9 mouse cellular contexts compared by ENCODE assay signal in genomic region chr11:55162670-55163069, GRCm38 (mm10). TPM values are rescaled to one million over a fixed set of nuclear protein-coding genes. Genes with fewer than 3 reads are reported as not detected.
DNase-seq lines count a peak whose midpoint lies in the region; ATAC-seq and TF ChIP-seq lines count a peak whose summit lies in the region.
"Had no signal": no experiment of that assay in that cellular context is flagged by ENCODE, and none has a peak within 500 bp of the region (broad histone marks: within the 10 kb centered on the region; RNA-seq: fewer than 3 reads in every experiment).

No protein-coding gene starts in this region.

- no peak overlapping the region for H3K4me3 ChIP-seq in CH12.LX (replicated peaks in 1 of 3; ENCODE audit: low read depth in 2 of 3, low read length in 2 of 3, poor library complexity in 1 of 3)
- no peak overlapping the region for H3K4me3 ChIP-seq in bone marrow macrophage, adult 2 months (ENCODE audit: insufficient read depth, low read length)
- no peak overlapping the region for H3K4me3 ChIP-seq in kidney, postnatal 0 days (replicated peaks; ENCODE audit: low read depth, low read length)
- H3K4me3 ChIP-seq in liver, adult 2 months (ENCODE audit: insufficient read depth, low read depth, low read length) = no peak overlapping the region
- H3K4me3 ChIP-seq: embryonic facial prominence, embryonic 15.5 days had no signal

- in situ Hi-C loops in CH12.LX (cut with MboI; ENCODE audit: low pct_ligation_motif_present, low pct_unique_long_range_greater_than_20kb, low sequenced_read_pairs) = loop anchor here (5.0 to 10.0 kb wide), 3 partner anchors 90 to 222 kb away; no protein-coding TSS in a partner anchor

- no peak for ATAC-seq in kidney, postnatal 0 days (replicated peaks; ENCODE audit: low FRiP score, low read depth)
- ATAC-seq in inflammation-experienced regulatory T-cells, adult 6 months = no peak

- intact Hi-C loops in heart, postnatal 25 days (cut with DNase I) = no loop called here

- no peak overlapping the region for H3K9ac ChIP-seq in CH12.LX (ENCODE audit: insufficient read depth, low read depth)
- no peak overlapping the region for H3K9ac ChIP-seq in kidney, postnatal 0 days (ENCODE audit: low read depth, low read length)
- no peak overlapping the region for H3K9ac ChIP-seq in liver, adult 2 months (ENCODE audit: low read depth, low read length)
- H3K9ac ChIP-seq: embryonic facial prominence, embryonic 15.5 days had no signal

- peaks cover 6 to 20% of the 10 kb centered on the region in 2 experiments; a peak in 2 of 4 replicates for H3K4me1 ChIP-seq in CH12.LX (ENCODE audit: control insufficient read depth in 1 of 2, insufficient read depth in 2 of 2)
- H3K4me1 ChIP-seq in bone marrow macrophage, adult 2 months (ENCODE audit: control insufficient read depth, insufficient read depth, low read length) = no peaks in the 10 kb centered on the region
- H3K4me1 ChIP-seq in kidney, postnatal 0 days (replicated peaks; ENCODE audit: insufficient read depth, low read length) = no peaks in the 10 kb centered on the region
- H3K4me1 ChIP-seq in liver, adult 2 months (ENCODE audit: control insufficient read depth, insufficient read depth, low read length) = peaks cover 2% of the 10 kb centered on the region
- H3K4me1 ChIP-seq: embryonic facial prominence, embryonic 15.5 days had no signal

- no peaks in the 10 kb centered on the region for H3K36me3 ChIP-seq in CH12.LX (replicated peaks in 1 of 2; ENCODE audit: control insufficient read depth in 1 of 2, insufficient read depth in 1 of 2, low read length in 1 of 2)
- no peaks in the 10 kb centered on the region for H3K36me3 ChIP-seq in kidney, postnatal 0 days (ENCODE audit: insufficient read depth, low read length)
- H3K36me3 ChIP-seq in liver, adult 2 months (ENCODE audit: control insufficient read depth, insufficient read depth, low read length) = no peaks in the 10 kb centered on the region
- H3K36me3 ChIP-seq: embryonic facial prominence, embryonic 15.5 days had no signal

- H3K9me3 ChIP-seq in CH12.LX (replicated peaks; ENCODE audit: low read length) = no peaks in the 10 kb centered on the region
- H3K9me3 ChIP-seq in kidney, postnatal 0 days (replicated peaks; ENCODE audit: low read length) = no peaks in the 10 kb centered on the region
- H3K9me3 ChIP-seq: embryonic facial prominence, embryonic 15.5 days had no signal

- H3K27me3 ChIP-seq in CH12.LX (replicated peaks) = peaks cover 9% of the 10 kb centered on the region
- no peaks in the 10 kb centered on the region for H3K27me3 ChIP-seq in kidney, postnatal 0 days (ENCODE audit: insufficient read depth, low read length)
- 0 out of 2 replicates have a peak, but pooled peaks cover 7% of the 10 kb centered on the region for H3K27me3 ChIP-seq in liver, adult 2 months (ENCODE audit: control insufficient read depth, insufficient read depth, low read length)
- H3K27me3 ChIP-seq: embryonic facial prominence, embryonic 15.5 days had no signal

- H3K27ac ChIP-seq in CH12.LX (ENCODE audit: insufficient read depth, low read depth) = no peak overlapping the region
- no peak overlapping the region for H3K27ac ChIP-seq in bone marrow macrophage, adult 2 months (ENCODE audit: insufficient read depth, low read depth, low read length)
- H3K27ac ChIP-seq in kidney, postnatal 0 days = no peak overlapping the region
- H3K27ac ChIP-seq in liver, adult 2 months (replicated peaks; ENCODE audit: insufficient read depth, low read depth, low read length) = no peak overlapping the region
- H3K27ac ChIP-seq: embryonic facial prominence, embryonic 15.5 days had no signal

- 51% methylated on average over 9 of the region's 9 CpGs for WGBS in kidney, postnatal 0 days
- WGBS in liver, adult 2 months = 44% methylated on average over 9 of the region's 9 CpGs

- TF ChIP-seq CTCF in CH12.LX (conservative IDR thresholded peaks at IDR 0.05 in 1 of 2, IDR thresholded peaks at IDR 0.05 in 1 of 2; ENCODE audit: low read depth in 2 of 2, low read length in 2 of 2) = peak; percentile 90 to 97
- peak; percentile 72; the same call in 1 of the 2 replicates for TF ChIP-seq CTCF in bone marrow macrophage, adult 2 months (IDR thresholded peaks at IDR 0.05; ENCODE audit: low read depth, low read length)
- peak; percentile 72 for TF ChIP-seq CTCF in kidney, postnatal 0 days (IDR thresholded peaks at IDR 0.05; ENCODE audit: low read depth)
- TF ChIP-seq CTCF in liver, adult 2 months (IDR thresholded peaks at IDR 0.05; ENCODE audit: low read depth, low read length) = peak; percentile 89

- dilution Hi-C loops in CH12.LX (cut with MboI; ENCODE audit: extremely low pct_ligation_motif_present, extremely low pct_unique_long_range_greater_than_20kb, low sequenced_read_pairs) = no loop called here

- 0 out of 2 replicates have a peak overlapping the region, but pooled peaks have one; percentile 18 for H3K4me2 ChIP-seq in CH12.LX (ENCODE audit: insufficient read depth, low read depth, poor library complexity, severe bottlenecking)
- H3K4me2 ChIP-seq in kidney, postnatal 0 days (ENCODE audit: low read length) = no peak overlapping the region
- H3K4me2 ChIP-seq: embryonic facial prominence, embryonic 15.5 days had no signal

- TF ChIP-seq POLR2A in CH12.LX (IDR thresholded peaks at IDR 0.05; ENCODE audit: low read depth, low read length) = no peak
- no peak for TF ChIP-seq POLR2A in bone marrow macrophage, adult 2 months (IDR thresholded peaks at IDR 0.05; ENCODE audit: borderline replicate concordance, low read depth, low read length)
- TF ChIP-seq POLR2A in liver, adult 2 months (IDR thresholded peaks at IDR 0.05; ENCODE audit: extremely low read depth, insufficient read depth, low read length) = no peak

- peak; percentile 62 for TF ChIP-seq RAD21 in CH12.LX (IDR thresholded peaks at IDR 0.05; ENCODE audit: low read depth, low read length)

- DNase-seq in heart, postnatal 4 days = peak; percentile 64
- no peak for DNase-seq in heart, postnatal 25 days (ENCODE audit: low spot score)
- peak; percentile 88 for DNase-seq in CH12.LX (ENCODE audit: extremely low read depth)
- DNase-seq in kidney, postnatal 0 days (ENCODE audit: low spot score) = peak; percentile 37
- DNase-seq in liver, adult 2 months (ENCODE audit: extremely low read depth, low read depth, low spot score) = peak; percentile 15
- peak; percentile 40 for DNase-seq in retina, postnatal 1 day

- TF ChIP-seq EP300 in CH12.LX (IDR thresholded peaks at IDR 0.05; ENCODE audit: low read length) = no peak

- no peaks in the 10 kb centered on the region for H3K79me2 ChIP-seq in CH12.LX (replicated peaks; ENCODE audit: control insufficient read depth, extremely low read depth, insufficient read depth, poor library complexity, severe bottlenecking)
- H3K79me2 ChIP-seq in liver, adult 2 months (ENCODE audit: control insufficient read depth, insufficient read depth, low read length) = no peaks in the 10 kb centered on the region

TF ChIP-seq in CH12.LX, 34 proteins besides CTCF, POLR2A, EP300 and RAD21:
- TF ChIP-seq NELFE (IDR thresholded peaks at IDR 0.05; ENCODE audit: low read depth, low read length) = 0 out of 2 replicates have a peak, but pooled peaks have one; percentile 34
- TF ChIP-seq IRF4 (IDR thresholded peaks at IDR 0.05; ENCODE audit: low read depth, low read length) = 0 out of 2 replicates have a peak, but pooled peaks have one; percentile 44
- peak; percentile 66 for TF ChIP-seq SMC3 (IDR thresholded peaks at IDR 0.05; ENCODE audit: low read depth, low read length)
- TF ChIP-seq MAZ (IDR thresholded peaks at IDR 0.05; ENCODE audit: low read depth, low read length) = no peak

RNA-seq across cellular contexts. Expression of gene Slc36a3, which starts 11.2 kb away (rescaled TPM):
- not detected for total RNA-seq in heart, postnatal 4 days (2021)
- not detected for total RNA-seq in heart, postnatal 25 days (2021)
- total RNA-seq in CH12.LX (2012; rRNA removed) = 0.34 and 0.72 TPM in 2 replicates
- 0.34 and 0.72 TPM in 2 replicates for total RNA-seq in CH12.LX (2014; rRNA removed)
- 1.2 and 1.5 TPM in 2 replicates for polyA plus RNA-seq in CH12.LX (2012; ENCODE audit: insufficient read length, low read depth)
- polyA plus RNA-seq in bone marrow macrophage, adult 2 months (2012; ENCODE audit: insufficient read depth, insufficient read length, missing spikeins) = not detected in 2 replicates
- not detected in 2 replicates for polyA plus RNA-seq in kidney, postnatal 0 days (2015; fragmentation: Nextera tagmentation; extraction: Ambion mirVana)
- total RNA-seq in liver, adult 2 months (2014; rRNA removed) = not detected in 2 replicates
- 0.05 TPM in 1 of 2 replicates, not detected in the other for polyA plus RNA-seq in liver, adult 2 months (2012; rRNA removed)
- polyA plus RNA-seq in inflammation-experienced regulatory T-cells, adult 6 months (2017; shearing (Covaris generic)) = under 1 TPM; 0.31 to 0.98 (median 0.54) TPM
- polyA plus RNA-seq: embryonic facial prominence, embryonic 15.5 days had no signal

RNA-seq across cellular contexts. Expression of gene Slc36a2, which starts 22.2 kb away (rescaled TPM):
- 1 to 10 TPM; 2.9 to 3.7 TPM for total RNA-seq in heart, postnatal 4 days (2021)
- total RNA-seq in heart, postnatal 25 days (2021) = 10 to 100 TPM; 14.2 to 14.8 TPM
- total RNA-seq in CH12.LX (2012; rRNA removed) (0.04 and 0.08 TPM in 2 replicates), CH12.LX (2014; rRNA removed) (not detected in 2 replicates)
- 0.17 and 0.18 TPM in 2 replicates for polyA plus RNA-seq in CH12.LX (2012; ENCODE audit: insufficient read length, low read depth)
- polyA plus RNA-seq in bone marrow macrophage, adult 2 months (2012; ENCODE audit: insufficient read depth, insufficient read length, missing spikeins) = 2.4 and 3.3 TPM in 2 replicates
- 0.27 and 0.43 TPM in 2 replicates for polyA plus RNA-seq in kidney, postnatal 0 days (2015; fragmentation: Nextera tagmentation; extraction: Ambion mirVana)
- 0.54 TPM in 1 of 2 replicates, not detected in the other for total RNA-seq in liver, adult 2 months (2014; rRNA removed)
- polyA plus RNA-seq in liver, adult 2 months (2012; rRNA removed) = not detected in 2 replicates
- under 1 TPM in 1 of 3 experiments, not detected in 2; 0.30 TPM for polyA plus RNA-seq in inflammation-experienced regulatory T-cells, adult 6 months (2017; shearing (Covaris generic))

RNA-seq across cellular contexts. Expression of gene Slc36a1, which starts 41.5 kb away (rescaled TPM):
- total RNA-seq in heart, postnatal 4 days (2021) = 10 to 100 TPM; 11.6 to 12.0 TPM
- 10 to 100 TPM in 1 of 2 experiments, 1 to 10 TPM in 1; 9.7 to 13.6 TPM for total RNA-seq in heart, postnatal 25 days (2021)
- total RNA-seq in CH12.LX (2012; rRNA removed) (2.5 and 3.6 TPM in 2 replicates), CH12.LX (2014; rRNA removed) (0.51 and 0.65 TPM in 2 replicates)
- 4.3 and 5.0 TPM in 2 replicates for polyA plus RNA-seq in CH12.LX (2012; ENCODE audit: insufficient read length, low read depth)
- 38.7 and 44.3 TPM in 2 replicates for polyA plus RNA-seq in bone marrow macrophage, adult 2 months (2012; ENCODE audit: insufficient read depth, insufficient read length, missing spikeins)
- 1.9 and 2.1 TPM in 2 replicates for polyA plus RNA-seq in kidney, postnatal 0 days (2015; fragmentation: Nextera tagmentation; extraction: Ambion mirVana)
- total RNA-seq in liver, adult 2 months (2014; rRNA removed) = 7.0 and 12.9 TPM in 2 replicates
- polyA plus RNA-seq in liver, adult 2 months (2012; rRNA removed) = 24.0 and 26.2 TPM in 2 replicates
- polyA plus RNA-seq in inflammation-experienced regulatory T-cells, adult 6 months (2017; shearing (Covaris generic)) = 1 to 10 TPM; 3.6 to 4.7 (median 4.6) TPM
